21 mouse cellular contexts compared by ENCODE assay signal in genomic region chr6:94553085-94553484, GRCm38 (mm10).
"Had no signal": no experiment of that assay in that cellular context is flagged by ENCODE, and none has a peak within 500 bp of the region (broad histone marks: within the 10 kb centered on the region; RNA-seq: fewer than 3 reads in every experiment).

No protein-coding gene starts in this region.

- H3K4me1 ChIP-seq: liver, embryonic 13.5 days had no signal

- H3K4me3 ChIP-seq: limb, embryonic 10.5 days; limb, embryonic 13.5 days; liver, embryonic 13.5 days; midbrain, embryonic 13.5 days had no signal

- H3K27me3 ChIP-seq: limb, embryonic 13.5 days; liver, embryonic 13.5 days; midbrain, embryonic 13.5 days had no signal

- H3K36me3 ChIP-seq: limb, embryonic 13.5 days; liver, embryonic 13.5 days had no signal

- DNase-seq: kidney, adult 18-20 months; kidney, adult 9 months; kidney, postnatal 14 days; kidney, postnatal 4 days; layer of hippocampus, adult 9-11 months; layer of hippocampus, postnatal 36 days; liver; liver, embryonic 13.5 days; lung, embryonic 14.5 days; right cerebral cortex, adult 18-20 months; right cerebral cortex, postnatal 14 days; right cerebral cortex, postnatal 4 days; thymus, adult 18-20 months; thymus, postnatal 36 days had no signal

- H3K27ac ChIP-seq: limb, embryonic 10.5 days; limb, embryonic 13.5 days; liver, embryonic 13.5 days; macrophage; midbrain, embryonic 13.5 days; stomach, postnatal 0 days had no signal

- H3K9ac ChIP-seq: limb, embryonic 13.5 days; liver, embryonic 13.5 days; lung, embryonic 14.5 days; midbrain, embryonic 13.5 days had no signal

- H3K9me3 ChIP-seq: limb, embryonic 10.5 days; limb, embryonic 13.5 days; liver, embryonic 13.5 days had no signal

- ATAC-seq: intestine, embryonic 16.5 days; lung, postnatal 0 days; midbrain, embryonic 13.5 days had no signal

- H3K4me2 ChIP-seq: limb, embryonic 13.5 days; liver, embryonic 13.5 days; lung, embryonic 14.5 days; midbrain, embryonic 13.5 days had no signal
